Mouse (Mus musculus) mesoderm, embryonic 11.5 days (tissue): ENCODE measurements around the gene Cyp27b1.
A peak's percentile ranks its signal among the peaks of the same experiment; 100 is the strongest.
"Not testable (repeated sequence)": the region's sequence is repeated elsewhere in the genome, so short reads cannot be mapped to it uniquely, and the experiment has no call there.

ENCODE experiments used
- DNase-seq: peaks from one replicate; pipeline ENCODE4 v3.0.0-alpha.2; 2012; ENCODE audit warnings: low read depth, low spot score

Gene Cyp27b1

DNA sequence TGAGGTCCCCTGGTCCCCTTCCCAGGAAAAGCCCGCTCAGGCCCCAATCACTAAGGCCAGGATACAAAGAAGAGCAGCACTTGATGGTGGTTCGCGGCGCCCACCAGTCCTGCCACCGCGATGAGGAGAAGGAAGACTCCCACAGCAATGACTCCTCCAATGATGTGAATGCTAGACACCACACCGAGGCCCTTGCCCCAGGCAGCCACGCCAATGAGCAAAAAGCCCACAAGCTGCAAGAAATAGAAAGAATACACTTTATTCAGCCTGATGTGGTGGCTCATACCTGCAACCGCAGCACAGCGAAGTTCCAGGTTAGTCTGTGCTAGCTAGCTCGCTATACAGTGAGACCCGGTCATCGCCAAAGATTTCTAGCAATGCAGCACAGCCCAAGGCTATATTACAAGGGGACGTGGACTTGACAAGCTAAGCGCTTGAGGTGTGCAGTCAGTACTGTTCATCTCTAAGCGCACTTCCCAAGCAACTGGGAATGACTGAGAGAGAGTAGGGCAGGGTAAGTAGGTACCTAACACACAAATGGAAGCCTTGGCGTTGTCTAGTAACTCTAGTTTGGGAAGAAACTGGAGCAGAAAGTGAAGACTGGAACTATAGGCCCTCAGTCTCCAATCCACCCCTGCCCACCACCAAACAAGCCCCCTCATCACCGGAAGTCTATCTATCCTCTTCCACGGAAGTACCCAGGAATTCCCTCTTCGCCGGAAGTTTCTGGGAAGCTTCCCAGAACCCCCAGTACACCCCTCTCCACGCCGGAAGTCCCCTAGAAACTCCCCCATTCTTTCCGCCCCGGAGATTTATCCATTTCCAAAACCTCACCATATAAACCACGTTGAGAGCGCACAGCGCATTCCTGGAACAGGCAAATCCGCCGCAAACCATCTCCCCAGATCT is 21.5 kb downstream of the Cyp27b1 start:
- peak; percentile 82 for DNase-seq

GRCm38 (mm10) chr10:127070190-127071121 is 22.4 kb downstream of the Cyp27b1 start, which contains the start of gene Tspan31:
TSS of gene Tspan31 (minus strand) at chr10:127070264.
- DNase-seq, result peak; percentile 94

DNA sequence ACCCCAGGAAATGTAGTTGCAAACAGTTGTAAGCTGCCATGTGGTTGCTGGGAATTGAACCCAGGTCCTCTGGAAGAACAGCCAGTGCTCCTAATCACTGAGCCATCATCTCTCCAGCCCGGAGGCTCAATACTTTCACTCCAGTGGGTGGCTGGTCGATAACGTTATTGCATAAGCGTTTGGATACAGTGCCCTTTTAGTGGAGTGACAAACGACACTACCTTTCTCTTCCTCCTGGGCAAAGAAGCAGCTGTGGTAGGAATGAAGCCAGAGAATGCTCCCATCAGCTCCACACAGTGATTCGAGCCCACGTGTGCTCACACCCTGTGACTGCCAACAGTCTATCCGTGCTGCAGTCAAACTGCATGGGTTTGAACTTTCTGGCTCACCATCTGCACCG is 23.2 kb downstream of the Cyp27b1 start:
- no peak for DNase-seq

GRCm38 (mm10) chr10:127072270-127072669 is 24.2 kb downstream of the Cyp27b1 start:
- DNase-seq, result not testable (repeated sequence)

- not testable (repeated sequence) for DNase-seq
These were observed 24.9 kb downstream of the Cyp27b1 start for GRCm38 (mm10) chr10:127072969-127073368.

GRCm38 (mm10) chr10:127073981-127074380 is 25.9 kb downstream of the Cyp27b1 start:
- DNase-seq, result no peak

DNA sequence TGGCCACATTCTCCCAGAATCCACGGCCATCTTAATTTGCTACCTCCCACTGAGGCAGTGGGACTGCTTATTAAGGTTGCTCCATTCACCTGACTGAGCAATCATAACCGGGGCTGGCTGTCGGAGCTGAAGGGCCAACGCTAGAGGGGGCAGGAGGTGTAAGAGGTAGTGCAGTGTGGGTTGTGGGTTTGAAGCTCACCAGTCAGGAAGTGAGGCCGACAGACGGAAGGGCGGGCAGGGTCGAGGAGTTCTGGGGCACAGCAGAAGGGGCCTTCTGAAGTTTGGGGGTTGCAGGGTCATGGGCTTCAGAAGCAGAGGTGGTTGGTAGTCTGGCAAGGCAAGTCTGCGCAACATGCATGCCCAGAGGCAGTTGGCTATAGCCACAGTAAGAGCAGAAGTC is 27.0 kb downstream of the Cyp27b1 start, which contains the start of gene Agap2:
Gene Agap2, plus strand, starts transcription at position 205 of the 400 bp plus-strand sequence.
- no peak for DNase-seq

GRCm38 (mm10) chr10:127075651-127076050 is 27.6 kb downstream of the Cyp27b1 start:
- no peak for DNase-seq

DNA sequence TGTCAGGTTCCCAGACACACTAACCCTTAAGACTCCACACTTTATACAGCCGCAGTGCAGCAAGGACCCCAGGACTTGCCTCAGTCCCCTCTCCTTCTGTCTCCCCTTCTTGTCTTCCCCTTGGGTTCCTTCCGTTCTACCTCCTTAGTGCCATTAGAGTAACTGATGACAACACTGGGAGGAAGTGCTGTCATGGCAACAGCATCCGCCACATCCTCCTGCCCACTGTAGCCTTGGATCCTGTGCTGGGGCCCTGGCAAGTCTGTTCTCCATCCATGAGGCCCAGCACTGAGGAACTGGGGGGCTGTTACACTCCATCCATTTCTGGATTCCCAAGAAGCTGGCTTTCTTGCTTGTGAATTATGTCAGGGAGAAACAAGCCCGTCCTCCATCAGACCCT is 28.0 kb downstream of the Cyp27b1 start:
- no peak for DNase-seq

DNA sequence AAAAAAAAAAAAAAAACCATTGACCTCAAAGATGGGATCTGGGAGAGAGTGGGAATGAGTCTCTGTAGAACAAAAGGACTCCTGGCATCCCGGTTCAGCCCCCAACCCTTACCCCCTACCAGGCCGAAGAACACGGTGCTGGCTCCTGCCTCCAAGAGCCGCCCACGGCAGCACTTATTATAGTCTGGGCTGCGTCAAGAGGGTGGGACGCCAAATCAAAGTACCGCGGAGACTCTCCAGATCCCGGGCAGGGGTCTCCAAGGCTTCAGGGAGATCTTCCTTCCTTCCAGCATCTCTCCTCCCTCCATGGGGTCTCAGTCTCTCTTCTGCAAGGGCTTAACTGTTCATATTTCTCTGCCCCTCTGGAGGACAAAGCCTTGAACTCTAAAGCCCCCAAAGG is 29.5 kb downstream of the Cyp27b1 start:
- no peak for DNase-seq

DNA sequence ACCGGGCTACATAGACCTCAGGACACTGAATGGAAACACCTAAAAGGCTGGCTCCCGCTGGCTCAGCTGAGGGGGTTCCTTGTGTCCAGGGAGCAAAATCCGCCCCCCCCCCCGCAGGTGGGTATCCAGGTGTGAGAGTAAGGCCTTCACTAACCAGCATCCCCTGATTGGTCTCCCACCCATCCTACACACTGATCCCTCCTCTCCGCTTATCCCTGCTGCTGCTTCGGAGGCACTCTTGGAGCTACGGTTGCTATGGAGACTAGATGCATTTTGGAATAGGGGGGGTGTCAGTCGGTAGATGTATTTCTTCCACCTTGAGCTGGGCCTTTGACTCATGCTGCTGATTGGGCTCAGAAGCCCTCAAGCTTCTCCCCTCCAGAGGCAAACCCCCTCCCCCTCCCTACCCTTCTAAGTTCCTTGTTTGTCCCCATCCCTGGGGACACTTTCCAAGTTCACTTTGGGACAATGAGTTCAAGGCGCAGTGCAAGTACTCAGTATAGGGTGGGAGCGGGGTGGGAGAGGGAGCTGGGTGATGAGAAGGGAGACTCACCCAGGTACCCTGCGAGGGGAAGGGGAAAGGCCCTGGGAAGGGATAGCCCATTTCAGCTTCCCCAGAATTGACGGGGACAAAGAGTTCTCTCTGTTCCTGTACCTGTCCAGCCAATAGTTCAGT is 30.1 kb downstream of the Cyp27b1 start:
- DNase-seq, result no peak

DNA sequence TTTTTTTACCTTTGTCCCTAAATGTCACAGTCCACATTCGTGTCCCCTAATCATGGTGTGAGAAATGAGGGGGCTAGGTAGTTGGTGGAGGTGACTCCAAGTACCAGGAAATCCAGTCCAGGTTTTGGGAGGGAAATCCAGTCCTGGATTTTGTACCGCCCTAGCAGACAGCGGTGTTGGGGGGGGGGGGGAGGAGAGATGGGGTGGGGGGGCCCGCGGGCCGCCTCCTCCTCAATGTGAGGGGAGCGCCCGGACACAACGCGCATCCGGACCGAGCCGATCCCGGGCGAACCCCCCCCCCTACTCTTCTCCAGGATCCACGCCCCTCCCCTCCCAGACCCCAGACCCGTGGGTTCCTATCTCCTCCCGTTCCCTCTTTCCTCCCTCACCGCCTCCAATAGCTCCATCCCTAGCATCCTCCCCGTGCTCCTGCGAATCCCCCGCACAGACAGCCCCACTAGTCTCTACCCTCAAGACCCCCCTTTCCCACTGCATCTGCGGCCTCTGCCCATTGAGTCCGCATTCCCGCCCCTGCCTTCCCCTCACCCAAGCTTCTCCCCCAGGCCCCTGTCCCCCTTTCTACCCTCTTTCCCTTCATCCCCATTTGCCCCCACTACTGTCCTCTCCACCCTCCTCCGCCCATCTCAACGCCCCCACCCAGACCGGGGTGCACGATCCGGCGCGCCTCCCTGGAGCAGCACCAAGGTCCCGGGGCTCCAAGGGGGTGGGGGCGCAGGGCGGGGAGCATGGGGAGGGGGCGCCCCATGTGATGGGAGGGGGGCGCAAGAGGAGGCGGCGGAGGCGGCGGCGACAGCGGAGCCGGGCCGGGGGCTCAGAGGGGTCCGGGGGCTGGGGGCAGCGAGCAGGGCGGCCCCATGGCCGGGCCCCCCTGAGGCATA is 30.9 kb downstream of the Cyp27b1 start:
- peak; percentile 60 for DNase-seq

- no peak for DNase-seq
These were observed 31.8 kb downstream of the Cyp27b1 start for GRCm38 (mm10) chr10:127079665-127080391.

DNA sequence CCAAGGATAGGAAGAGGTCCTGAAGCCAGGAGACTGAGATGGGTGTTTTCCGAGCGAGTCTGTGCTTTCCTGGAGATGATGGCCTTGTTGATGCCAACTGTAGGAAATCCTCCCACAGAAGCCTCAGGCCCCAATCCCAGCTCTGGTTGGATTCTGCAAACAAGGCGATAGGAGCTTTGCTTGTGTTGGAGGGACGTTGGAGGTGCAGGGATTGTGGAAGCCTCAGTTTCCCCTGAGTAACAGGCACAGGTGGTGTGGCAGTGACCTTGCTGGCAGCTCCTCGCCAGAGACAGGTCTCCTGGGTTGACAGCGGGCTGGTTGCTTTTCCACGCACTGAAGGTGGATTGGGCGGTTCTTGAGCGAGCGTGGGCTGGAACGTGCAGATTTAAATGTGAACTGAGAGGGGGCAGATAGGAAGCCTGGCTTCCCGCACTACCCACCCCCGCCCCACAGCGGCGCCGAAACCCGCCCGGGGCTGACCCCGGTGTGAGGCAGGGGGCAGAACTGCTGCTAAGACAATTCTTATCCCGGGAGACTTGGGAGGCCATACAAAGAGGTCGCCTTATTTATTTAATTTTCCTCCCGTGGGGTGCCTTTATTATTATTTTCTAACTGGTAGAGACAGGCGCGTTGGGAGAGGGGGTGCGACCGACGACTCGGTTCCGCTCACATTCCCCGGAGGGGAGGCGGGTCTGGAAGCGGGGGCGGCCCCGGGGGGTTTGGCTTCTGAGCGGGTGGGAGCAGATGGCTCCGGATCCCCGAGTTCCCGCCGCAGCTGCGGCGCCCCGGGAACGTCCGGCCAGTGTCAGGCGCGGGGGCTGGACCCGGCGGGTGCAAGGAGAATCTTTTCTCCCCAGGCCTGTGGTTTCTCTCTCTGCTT is 33.1 kb downstream of the Cyp27b1 start:
- no peak for DNase-seq

DNA sequence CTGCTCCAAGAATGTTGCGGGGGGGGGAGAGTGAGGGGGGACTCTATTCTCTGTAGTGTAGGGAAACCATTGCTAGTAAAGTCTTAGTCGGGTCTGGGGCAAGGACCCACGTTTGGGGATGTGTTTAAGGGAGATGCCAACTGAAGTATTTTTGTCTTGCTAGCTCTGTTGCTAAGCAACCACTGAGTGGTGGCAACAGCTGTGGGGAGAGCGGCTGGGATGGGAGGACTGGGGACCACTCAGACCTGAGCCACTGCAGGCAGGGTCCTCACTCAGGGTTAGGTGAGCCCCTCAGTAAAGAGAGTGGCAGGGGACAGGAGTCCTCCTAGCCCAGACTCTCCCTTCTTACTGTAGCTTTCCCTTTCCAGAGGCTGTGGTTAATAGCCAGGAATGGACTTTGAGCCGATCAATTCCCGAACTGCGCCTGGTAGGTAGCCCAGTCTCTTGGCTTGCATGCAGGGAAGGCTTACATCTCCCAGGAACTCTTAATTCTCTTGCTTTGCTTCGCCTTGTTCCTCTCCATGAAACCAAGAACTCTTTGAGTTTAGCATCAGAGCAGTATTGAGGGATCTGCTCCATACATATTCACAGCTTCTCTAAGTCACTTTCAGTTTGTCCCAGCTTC is 34.1 kb downstream of the Cyp27b1 start:
- no peak for DNase-seq

GRCm38 (mm10) chr10:127083292-127083914 is 35.4 kb downstream of the Cyp27b1 start:
- no peak for DNase-seq

DNA sequence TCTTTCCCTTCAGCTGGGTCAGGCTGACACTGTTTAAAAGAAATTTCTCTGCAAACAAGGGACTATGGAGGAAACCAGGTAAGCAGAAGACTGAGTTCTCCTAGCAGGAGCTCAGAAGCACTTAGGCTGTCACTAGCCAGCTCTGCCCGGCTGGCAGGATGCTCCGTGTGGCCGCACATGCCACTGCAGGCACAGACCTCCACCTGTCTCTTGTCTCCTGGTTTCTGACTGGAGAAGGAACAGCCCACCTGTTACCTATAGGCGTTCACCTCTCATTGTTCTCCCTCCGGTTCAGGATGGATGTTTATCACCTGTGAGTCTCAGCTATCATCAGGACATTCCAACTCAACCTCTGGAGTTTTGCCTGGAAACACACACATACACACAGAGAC is 35.9 kb downstream of the Cyp27b1 start:
- no peak for DNase-seq

DNA sequence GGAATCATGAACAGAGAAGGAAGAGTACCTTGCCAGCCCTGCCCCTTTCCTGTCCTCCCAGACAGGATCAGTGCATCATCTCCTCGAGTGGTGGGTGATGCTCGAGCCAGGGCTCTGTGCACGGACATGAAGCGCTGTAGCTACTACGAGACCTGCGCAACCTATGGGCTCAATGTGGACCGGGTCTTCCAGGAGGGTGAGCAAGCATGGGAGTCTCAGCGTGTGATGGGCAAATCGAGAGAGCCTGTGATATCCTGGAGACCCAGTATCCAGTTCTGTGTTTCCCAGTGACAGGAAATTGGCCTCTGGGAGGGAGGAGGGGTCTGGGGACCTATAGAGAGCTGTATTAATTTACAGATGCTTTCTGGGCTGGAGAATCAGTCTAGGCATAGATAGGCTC is 37.0 kb downstream of the Cyp27b1 start:
- DNase-seq, result no peak
